Mouse (Mus musculus): ENCODE measurements at regions not wholly inside any gene's neighbourhood (a gene's known extent, or its start where the extent isn't known, plus 50 kb on each side); places are given as distances from the start of the nearest gene placed in this dataset.
"Not testable (repeated sequence)": the region's sequence is repeated elsewhere in the genome, so short reads cannot be mapped to it uniquely, and the experiment has no call there.

- Histone ChIP-seq H3K9me3 (ENCODE audit: control insufficient read depth, low read length) (no peaks in the 10 kb centered on the region), H3K4me3 (ENCODE audit: low read depth, low read length) (no peak overlapping the region), H3K27me3 (replicated peaks; ENCODE audit: control insufficient read depth, insufficient read depth, low read length) (no peaks in the 10 kb centered on the region), H3K36me3 (ENCODE audit: control insufficient read depth, insufficient read depth, low read length) (no peaks in the 10 kb centered on the region), H3K27ac (replicated peaks; ENCODE audit: low read depth, low read length) (no peak overlapping the region), H3K4me1 (ENCODE audit: control insufficient read depth, insufficient read depth, low read length) (peaks cover 10% of the 10 kb centered on the region; the same call in 1 of the 2 replicates), H3K4me2 (ENCODE audit: low read depth, low read length) (no peak overlapping the region), H3K9ac (ENCODE audit: low read depth, low read length) (no peak overlapping the region)
- DNase-seq (ENCODE audit: low spot score) (no peak), ATAC-seq (ENCODE audit: low read depth) (no peak)
- WGBS: 47% methylated on average over 13 of the region's 13 CpGs
Measured at GRCm38 (mm10) chr13:46018903-46019430, 54.2 kb upstream of the Atxn1 start.

GRCm38 (mm10) chr13:46017742-46018141, 52.9 kb upstream of the Atxn1 start:
- Histone ChIP-seq H3K4me3 (ENCODE audit: low read depth, low read length) (no peak overlapping the region), H3K4me2 (ENCODE audit: low read depth, low read length) (no peak overlapping the region), H3K4me1 (ENCODE audit: control insufficient read depth, insufficient read depth, low read length) (no peaks in the 10 kb centered on the region), H3K27me3 (replicated peaks; ENCODE audit: control insufficient read depth, insufficient read depth, low read length) (no peaks in the 10 kb centered on the region), H3K9ac (ENCODE audit: low read depth, low read length) (no peak overlapping the region), H3K9me3 (ENCODE audit: control insufficient read depth, low read length) (no peaks in the 10 kb centered on the region), H3K36me3 (ENCODE audit: control insufficient read depth, insufficient read depth, low read length) (no peaks in the 10 kb centered on the region), H3K27ac (replicated peaks; ENCODE audit: low read depth, low read length) (no peak overlapping the region)
- ATAC-seq (ENCODE audit: low read depth) (no peak), DNase-seq (ENCODE audit: low spot score) (no peak)
- 94% methylated on average over 5 of the region's 5 CpGs for WGBS

- not testable (repeated sequence) for H3K4me2 ChIP-seq (ENCODE audit: low read depth, low read length); H3K36me3 ChIP-seq (ENCODE audit: control insufficient read depth, insufficient read depth, low read length); H3K27me3 ChIP-seq (replicated peaks; ENCODE audit: control insufficient read depth, insufficient read depth, low read length); H3K4me1 ChIP-seq (ENCODE audit: control insufficient read depth, insufficient read depth, low read length); H3K4me3 ChIP-seq (ENCODE audit: low read depth, low read length); H3K9ac ChIP-seq (ENCODE audit: low read depth, low read length); H3K27ac ChIP-seq (replicated peaks; ENCODE audit: low read depth, low read length); H3K9me3 ChIP-seq (ENCODE audit: control insufficient read depth, low read length); ATAC-seq (ENCODE audit: low read depth); DNase-seq (ENCODE audit: low spot score)
- 63% methylated on average over 2 of the region's 2 CpGs for WGBS
Measured at GRCm38 (mm10) chr13:46017011-46017410, 52.2 kb upstream of the Atxn1 start.

- 85% methylated on average over 7 of the region's 7 CpGs for WGBS
- DNase-seq (ENCODE audit: low spot score): no peak
- H3K9ac ChIP-seq (ENCODE audit: low read depth, low read length): no peak overlapping the region
- no peaks in the 10 kb centered on the region for H3K9me3 ChIP-seq (ENCODE audit: control insufficient read depth, low read length)
- H3K27ac ChIP-seq (replicated peaks; ENCODE audit: low read depth, low read length): no peak overlapping the region
- ATAC-seq (ENCODE audit: low read depth): no peak
- H3K4me2 ChIP-seq (ENCODE audit: low read depth, low read length): no peak overlapping the region
- H3K4me3 ChIP-seq (ENCODE audit: low read depth, low read length): no peak overlapping the region
- 0 out of 2 replicates have a peak, but pooled peaks cover under 1% of the 10 kb centered on the region for H3K27me3 ChIP-seq (replicated peaks; ENCODE audit: control insufficient read depth, insufficient read depth, low read length)
- no peaks in the 10 kb centered on the region for H3K36me3 ChIP-seq (ENCODE audit: control insufficient read depth, insufficient read depth, low read length)
- H3K4me1 ChIP-seq (ENCODE audit: control insufficient read depth, insufficient read depth, low read length): no peaks in the 10 kb centered on the region; the same call in 1 of the 2 replicates
Measured at GRCm38 (mm10) chr13:46015231-46015630, 50.4 kb upstream of the Atxn1 start.

- no peaks in the 10 kb centered on the region; the same call in 1 of the 2 replicates for H3K4me1 ChIP-seq (ENCODE audit: control insufficient read depth, insufficient read depth, low read length)
- 74% methylated on average over 2 of the region's 2 CpGs for WGBS
- no peak overlapping the region for H3K27ac ChIP-seq (replicated peaks; ENCODE audit: low read depth, low read length)
- no peak overlapping the region for H3K4me2 ChIP-seq (ENCODE audit: low read depth, low read length)
- no peak overlapping the region for H3K4me3 ChIP-seq (ENCODE audit: low read depth, low read length)
- no peak for DNase-seq (ENCODE audit: low spot score)
- no peaks in the 10 kb centered on the region for H3K9me3 ChIP-seq (ENCODE audit: control insufficient read depth, low read length)
- H3K36me3 ChIP-seq (ENCODE audit: control insufficient read depth, insufficient read depth, low read length): no peaks in the 10 kb centered on the region
- H3K27me3 ChIP-seq (replicated peaks; ENCODE audit: control insufficient read depth, insufficient read depth, low read length): 0 out of 2 replicates have a peak, but pooled peaks cover 5% of the 10 kb centered on the region
- ATAC-seq (ENCODE audit: low read depth): no peak
- no peak overlapping the region for H3K9ac ChIP-seq (ENCODE audit: low read depth, low read length)
Measured at GRCm38 (mm10) chr13:46014637-46015036, 49.8 kb upstream of the Atxn1 start.
